Mouse (Mus musculus): Measurements from ENCODE around the gene Luc7l3.

DNA sequence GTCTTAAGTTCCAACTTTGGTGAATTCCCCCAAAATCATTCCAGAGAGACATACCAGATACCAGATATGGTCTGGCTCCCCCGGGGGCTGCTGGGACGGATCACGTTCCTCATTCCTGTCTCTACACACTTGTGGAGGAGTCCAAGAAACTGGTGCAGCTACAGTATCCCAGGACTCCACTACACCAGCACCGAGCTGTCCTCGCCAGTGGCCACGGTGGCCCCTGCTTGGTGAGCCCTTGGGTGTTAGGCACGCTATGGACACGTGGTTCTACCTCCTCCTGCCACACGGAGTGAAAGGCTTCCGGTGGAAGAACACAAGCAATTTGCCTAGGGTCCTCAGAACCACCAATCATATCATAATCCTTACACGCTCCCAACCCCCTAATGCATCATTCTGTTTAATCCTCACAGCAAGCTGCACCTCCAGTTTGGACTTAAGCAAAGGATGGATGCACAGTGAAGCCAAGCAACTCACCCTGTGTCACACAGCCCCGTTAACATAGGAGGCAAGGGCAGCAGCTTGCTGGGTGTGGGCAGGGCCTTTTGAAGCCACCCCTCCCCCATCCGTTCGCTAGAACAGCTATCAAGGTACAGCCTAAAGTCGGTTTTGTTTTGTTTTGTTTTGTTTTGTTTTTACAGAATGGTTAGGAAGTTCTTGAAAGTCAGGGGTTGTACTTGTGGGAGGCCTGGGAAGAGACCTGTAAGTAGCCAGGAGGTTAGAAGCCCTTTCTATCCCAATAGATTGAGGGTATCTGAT is 78.2 kb downstream of the Luc7l3 start:
- TF ChIP-seq MAX (IDR thresholded peaks at IDR 0.05) (no peak), MYOG (IDR thresholded peaks at IDR 0.05; ENCODE audit: control insufficient read depth, extremely low read depth, insufficient read length) (no peak), CTCF (IDR thresholded peaks at IDR 0.05; ENCODE audit: control insufficient read depth, insufficient read depth, insufficient read length) (no peak), USF1 (IDR thresholded peaks at IDR 0.05; ENCODE audit: low read depth) (no peak), CEBPB (IDR thresholded peaks at IDR 0.05; ENCODE audit: low read depth) (no peak), MYOD1 (IDR thresholded peaks at IDR 0.05; ENCODE audit: control insufficient read depth, insufficient read length, low read depth) (no peak), FOSL1 (IDR thresholded peaks at IDR 0.05; ENCODE audit: insufficient read depth, low read length, poor library complexity, severe bottlenecking) (no peak)
